Mouse (Mus musculus) liver, postnatal 0 days (tissue): ENCODE measurements around the gene Disp2.

Experiments used
- CTCF ChIP-seq: sonication (generic); IDR thresholded peaks from 2 replicates; pipeline ENCODE4 v1.5.1; 2016; ENCODE audit warnings: antibody characterized with exemption, low read depth
- EP300 ChIP-seq: IDR thresholded peaks from 2 replicates; pipeline ENCODE4 v1.6.1; 2016; ENCODE audit warnings: antibody characterized with exemption, low read depth, mild to moderate bottlenecking

DNA sequence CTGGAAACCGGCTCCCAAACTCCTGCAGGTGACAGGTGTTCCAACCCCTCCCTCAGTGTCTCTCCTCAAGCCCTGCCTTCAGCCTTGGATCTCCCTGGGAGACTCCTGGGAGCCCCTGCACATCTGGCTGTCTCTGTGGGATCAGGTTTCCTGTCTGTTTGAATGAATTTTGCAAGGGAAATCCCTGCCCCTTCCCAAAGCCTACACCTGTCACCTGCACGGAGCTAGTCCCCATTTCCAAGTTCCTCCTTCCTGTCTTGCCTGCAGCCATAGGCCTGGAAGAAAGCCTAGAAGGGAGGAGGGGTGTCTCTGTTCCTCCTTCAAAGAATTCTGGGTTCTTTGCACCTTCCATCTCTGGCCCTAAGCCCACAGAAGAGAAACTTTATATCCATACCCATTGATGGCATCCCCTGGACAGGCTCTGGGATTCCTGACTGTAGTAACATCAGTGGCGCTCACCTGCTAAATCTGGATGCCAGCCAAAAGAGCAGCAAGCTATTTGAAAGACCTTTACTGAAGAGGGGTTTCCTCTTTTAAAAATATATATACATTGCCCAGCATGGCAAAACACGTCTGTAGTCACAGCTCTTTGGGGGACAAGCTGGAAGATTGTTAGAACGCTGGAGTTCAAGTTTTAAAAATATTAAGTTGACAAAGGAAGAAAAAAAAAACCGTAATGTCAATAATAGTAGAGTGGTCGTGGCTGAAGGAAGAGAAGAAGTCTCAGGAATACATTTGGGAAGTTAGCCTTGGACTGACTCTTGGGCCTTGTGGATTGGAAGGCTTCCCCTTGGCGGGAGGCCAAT lies 49.5 kb upstream of the Disp2 start:
- TF ChIP-seq CTCF (no peak), EP300 (no peak)
